Mouse (Mus musculus) heart, postnatal 10 days (tissue): ENCODE results near the gene Hs3st5. TPM values are rescaled to one million over a fixed set of nuclear protein-coding genes. Genes with fewer than 3 reads are reported as not detected.
A peak's percentile ranks its signal among the peaks of the same experiment; 100 is the strongest.
"Not testable (repeated sequence)": the region's sequence is repeated elsewhere in the genome, so short reads cannot be mapped to it uniquely, and the experiment has no call there.

Source experiments
- DNase-seq, 2 experiments: peaks; one replicate each; pipeline ENCODE4 v3.0.0; 2021
- intact Hi-C: fragments of 180-260 bp; cut with DNase I; formaldehyde crosslinking; loops from one replicate; pipeline ENCODE4 v1.15.1; 2025
- total RNA-seq, 2 experiments: library from RNA; stranded (reverse); gene quantifications; 2 replicates each; pipeline ENCODE4 v1.2.3; 2021

Gene Hs3st5
- total RNA-seq = 1 to 10 TPM; 1.4 to 1.5 TPM

- DNase-seq = peak; percentile 21 to 31
- intact Hi-C loops = no loop called here
Measured at GRCm38 (mm10) chr10:36506727-36507555, at the start of gene Hs3st5. Hs3st5 (plus strand) TSS chr10:36506814.

- intact Hi-C loops = no loop called here
- no peak for DNase-seq
Measured at GRCm38 (mm10) chr10:36468664-36469063, 38.0 kb upstream of the Hs3st5 start.

- intact Hi-C loops = no loop called here
- no peak for DNase-seq
Measured at GRCm38 (mm10) chr10:36471135-36471534, 35.5 kb upstream of the Hs3st5 start.

- intact Hi-C loops = no loop called here
- no peak for DNase-seq
Measured at GRCm38 (mm10) chr10:36474834-36475233, 31.8 kb upstream of the Hs3st5 start.

DNA sequence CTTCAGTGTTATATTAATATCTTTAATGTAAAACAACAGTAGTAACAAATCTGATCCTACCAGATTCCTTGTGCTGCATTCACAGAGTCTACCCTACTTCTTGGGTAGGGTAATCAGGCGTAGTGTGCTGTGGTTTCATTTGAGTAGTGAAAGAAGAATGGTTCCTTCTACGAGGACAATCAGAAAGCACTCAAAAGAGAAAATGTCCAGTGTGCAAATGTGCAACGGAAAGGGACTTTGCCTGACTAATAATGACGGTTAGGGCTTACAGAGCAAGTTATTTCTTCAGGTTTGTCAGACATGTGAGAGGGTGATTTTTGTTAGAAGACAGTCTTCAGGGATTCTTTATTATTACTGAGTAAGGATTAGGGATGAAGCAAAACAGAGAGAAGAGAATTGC is 29.1 kb upstream of the Hs3st5 start:
- intact Hi-C loops = no loop called here
- no peak for DNase-seq

- intact Hi-C loops = no loop called here
- no peak for DNase-seq
Measured at GRCm38 (mm10) chr10:36483362-36483761, 23.3 kb upstream of the Hs3st5 start.

GRCm38 (mm10) chr10:36484011-36484410 is 22.6 kb upstream of the Hs3st5 start:
- intact Hi-C loops = no loop called here
- no peak for DNase-seq

GRCm38 (mm10) chr10:36484728-36485300 is 21.8 kb upstream of the Hs3st5 start:
- intact Hi-C loops = no loop called here
- no peak for DNase-seq

DNA sequence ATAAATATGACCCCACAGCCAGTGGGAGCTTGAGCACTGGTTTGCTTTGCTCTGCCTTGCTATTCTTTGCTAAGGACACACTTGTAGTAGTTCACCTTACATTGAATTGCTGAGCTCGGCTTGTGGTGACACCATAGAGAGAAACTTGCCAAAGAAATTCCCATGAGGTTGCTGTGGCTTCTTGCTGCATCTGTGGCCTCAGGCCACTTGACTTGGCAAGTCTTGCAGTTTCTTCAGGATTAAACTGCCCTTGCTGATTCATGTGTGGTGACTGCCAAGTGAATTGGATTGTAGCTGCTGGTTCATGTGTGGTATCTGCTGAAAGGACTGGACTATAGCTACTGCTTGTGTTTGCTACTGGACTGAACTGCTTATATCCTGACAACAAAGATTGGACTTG is 13.0 kb upstream of the Hs3st5 start:
- intact Hi-C loops = no loop called here
- DNase-seq = no peak

GRCm38 (mm10) chr10:36499713-36500112 is 6.9 kb upstream of the Hs3st5 start:
- no peak for DNase-seq
- intact Hi-C loops = no loop called here

- intact Hi-C loops = no loop called here
- peak in 1 of 2 experiments; percentile 7 for DNase-seq
Measured at GRCm38 (mm10) chr10:36506033-36506726, 434 bp upstream of the Hs3st5 start.

DNA sequence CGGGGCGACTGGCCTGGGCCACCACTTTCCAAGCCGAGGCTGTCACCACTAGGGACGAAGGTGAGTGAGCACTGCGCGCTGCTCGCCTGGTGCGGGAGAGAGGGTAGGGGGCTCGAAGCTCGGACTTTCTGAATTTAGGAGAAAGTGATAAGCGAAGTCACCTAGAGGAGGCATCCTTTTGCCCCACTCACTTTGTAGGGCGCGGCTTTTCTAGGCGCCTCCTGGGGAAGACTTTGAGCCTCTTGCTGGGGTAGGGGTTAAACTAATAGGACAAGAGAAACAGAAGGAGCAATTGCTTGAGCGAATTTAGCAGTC is 899 bp downstream of the Hs3st5 start:
- intact Hi-C loops = no loop called here
- no peak for DNase-seq

GRCm38 (mm10) chr10:36507991-36508546 is 1.5 kb downstream of the Hs3st5 start:
- DNase-seq = no peak
- intact Hi-C loops = no loop called here

DNA sequence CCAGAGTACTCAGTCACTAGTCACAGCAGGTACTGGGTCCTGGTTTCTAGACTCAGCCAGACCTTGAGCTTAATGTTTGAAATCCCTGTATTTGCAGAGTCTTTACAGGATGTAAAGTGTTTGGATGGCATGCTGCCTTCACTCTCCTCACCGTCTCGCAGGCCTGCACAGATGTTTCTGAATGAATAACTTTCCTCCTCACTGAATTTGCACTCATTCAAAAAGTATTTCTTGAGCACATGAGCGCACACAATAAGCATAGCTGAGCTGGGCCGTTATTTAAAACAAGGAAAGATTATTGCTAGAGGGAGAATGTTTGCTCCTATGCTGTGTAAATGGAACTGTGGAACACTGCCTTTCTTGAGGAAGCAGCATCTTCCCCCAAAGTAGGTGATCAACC is 2.9 kb downstream of the Hs3st5 start:
- intact Hi-C loops = no loop called here

DNA sequence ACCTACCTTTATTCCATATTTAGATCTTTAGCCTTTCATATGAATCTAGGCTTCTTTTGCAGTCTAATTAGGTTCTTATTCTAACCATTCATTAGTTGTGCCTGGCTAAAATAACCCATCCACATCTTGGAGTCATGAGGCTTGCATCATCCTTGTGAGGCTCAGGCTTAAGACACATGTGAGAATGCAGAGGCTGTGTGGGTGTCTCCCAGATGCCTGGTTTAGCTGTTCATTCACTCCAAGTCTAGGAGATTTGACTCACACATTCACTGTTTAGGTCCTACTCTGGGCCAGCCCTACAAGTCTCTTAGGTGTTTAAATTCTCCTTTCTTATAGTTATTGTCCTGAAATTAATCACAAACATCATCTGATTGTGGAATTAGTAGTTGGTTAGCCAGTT is 17.3 kb downstream of the Hs3st5 start:
- intact Hi-C loops = no loop called here

More for the DNA sequence above, 2.9 kb downstream of the Hs3st5 start:
- no peak for DNase-seq

DNA sequence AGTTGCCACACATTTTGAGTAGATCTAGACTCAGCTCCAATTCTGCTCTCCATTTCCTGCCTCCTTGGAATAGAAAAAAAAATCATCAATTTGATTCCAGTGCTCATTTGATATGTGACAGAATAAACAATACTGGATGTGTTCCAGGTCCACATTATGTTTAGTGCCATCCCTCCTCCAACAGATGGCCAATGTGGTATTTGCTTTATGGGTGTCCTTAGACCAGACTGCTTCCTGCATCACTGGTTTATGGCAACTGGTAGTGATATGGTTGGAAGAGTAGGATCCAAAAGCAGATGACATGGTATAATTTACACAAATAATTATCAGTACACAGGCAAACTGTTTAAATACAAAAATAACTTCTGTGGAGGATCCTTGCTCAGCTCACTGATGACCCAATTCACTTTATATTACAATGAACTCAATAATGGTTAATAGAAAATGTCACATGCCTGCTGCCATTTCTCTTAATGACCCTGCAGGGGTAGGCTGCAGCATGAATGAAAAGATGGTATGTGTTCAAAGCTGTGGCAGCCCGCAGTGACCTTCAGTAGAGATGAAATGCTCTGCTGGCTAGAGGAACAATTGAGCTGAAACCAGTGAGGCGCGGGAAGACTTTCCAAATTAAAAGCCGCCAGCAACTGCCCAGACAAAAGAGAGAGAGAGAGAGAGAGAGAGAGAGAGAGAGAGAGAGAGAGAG is 27.2 kb downstream of the Hs3st5 start:
- DNase-seq = no peak
- intact Hi-C loops = no loop called here

More for the DNA sequence above, 17.3 kb downstream of the Hs3st5 start:
- no peak for DNase-seq

DNA sequence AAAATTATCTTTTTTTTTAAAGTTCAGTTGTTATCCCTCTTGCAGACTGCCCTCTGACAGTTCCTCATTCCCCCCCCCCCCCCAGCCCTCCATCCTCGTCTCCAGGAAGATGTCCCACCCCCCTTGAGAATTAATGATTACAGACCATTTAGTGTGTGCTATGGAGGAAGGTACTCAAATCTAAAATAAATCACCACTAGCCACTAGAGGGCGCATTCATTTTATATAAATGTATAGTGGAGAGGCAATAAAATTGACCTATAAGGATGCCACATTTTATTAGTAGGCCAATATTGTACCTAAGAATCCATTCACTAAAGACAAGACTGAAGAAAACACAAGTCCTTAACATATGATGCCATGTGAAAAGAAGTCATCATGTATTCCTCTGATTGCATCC is 40.0 kb downstream of the Hs3st5 start:
- intact Hi-C loops = loop anchor here (5.0 kb wide), 2 partner anchors 226 to 246 kb away; no protein-coding TSS in a partner anchor
- peak in 1 of 2 experiments; percentile 23 for DNase-seq

DNA sequence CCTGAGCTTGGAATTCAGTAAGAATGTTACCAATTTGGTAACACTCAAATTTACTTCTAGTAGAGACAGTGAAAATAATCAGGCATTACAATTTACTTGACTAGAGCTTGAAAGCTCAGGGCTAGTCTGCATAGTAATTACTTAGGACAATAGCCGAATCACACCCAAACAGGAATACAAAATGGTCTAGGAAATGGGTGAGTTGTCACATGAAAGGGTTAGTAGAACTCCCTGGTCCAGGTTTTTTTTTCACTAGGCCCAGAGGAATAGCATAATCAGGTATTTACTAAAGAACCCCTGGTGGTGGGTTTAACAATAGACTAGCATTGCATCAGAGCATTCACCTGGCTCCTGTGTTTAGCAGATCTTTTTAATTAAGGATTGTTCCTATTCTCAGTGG is 41.1 kb downstream of the Hs3st5 start:
- not testable (repeated sequence) for DNase-seq

GRCm38 (mm10) chr10:36554057-36554456 is 47.4 kb downstream of the Hs3st5 start:
- intact Hi-C loops = no loop called here
- no peak for DNase-seq

More for the DNA sequence above, 41.1 kb downstream of the Hs3st5 start:
- intact Hi-C loops = loop anchor here (5.0 kb wide), 2 partner anchors 225 to 245 kb away; no protein-coding TSS in a partner anchor
